Mouse (Mus musculus): ENCODE results near the gene 1700017D01Rik.

DNA sequence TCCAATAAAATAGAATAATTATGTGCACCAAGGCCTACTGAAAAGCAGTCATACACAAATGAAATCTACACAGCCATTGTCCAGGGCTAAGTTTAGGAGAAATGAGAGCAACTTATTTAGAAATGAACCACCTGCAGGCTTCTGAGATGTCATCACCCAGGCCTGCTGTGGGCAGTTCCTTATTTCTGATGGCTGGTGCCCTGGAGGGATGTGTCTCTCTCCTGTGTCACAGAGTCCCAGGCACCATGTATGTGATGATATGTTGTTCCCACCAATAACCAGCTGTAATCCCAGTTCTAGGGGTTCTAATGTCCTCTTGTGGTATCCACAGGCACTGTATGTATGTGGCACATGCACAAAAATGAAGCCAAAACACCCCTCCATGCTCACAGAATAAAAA is 70.7 kb downstream of the 1700017D01Rik start:
- TF ChIP-seq CTCF (IDR thresholded peaks at IDR 0.05; ENCODE audit: insufficient read depth, low read length) (no peak), POLR2A (IDR thresholded peaks at IDR 0.05; ENCODE audit: borderline replicate concordance, extremely low read depth, low read depth, low read length) (no peak)

All from lung, adult 2 months (tissue).